Mouse (Mus musculus) bone marrow, adult 2 months (tissue): Measurements from ENCODE around the gene Caprin1. TPM values are rescaled to one million over a fixed set of nuclear protein-coding genes. Genes with fewer than 3 reads are reported as not detected.

Experiments used
- H3K27ac ChIP-seq: fragments of 200-500 bp; 2 replicates; pipeline ENCODE4 v1.5.1; 2012; ENCODE audit warnings: low read depth, mild to moderate bottlenecking, control low read depth, inconsistent platforms, low read length; ENCODE audit not compliant: control insufficient read depth, poor library complexity, insufficient read depth
- H3K4me1 ChIP-seq: fragments of 200-500 bp; 2 replicates; pipeline ENCODE4 v1.6.1; 2011; ENCODE audit warnings: low read length; ENCODE audit not compliant: control insufficient read depth, insufficient read depth
- H3K4me3 ChIP-seq: fragments of 200-500 bp; replicated peaks from 2 replicates; pipeline ENCODE3; 2011; ENCODE audit warnings: mild to moderate bottlenecking, low read depth, low read length, control low read depth; ENCODE audit not compliant: control insufficient read depth
- CTCF ChIP-seq: fragments of 200-500 bp; IDR thresholded peaks from 2 replicates; pipeline ENCODE4 v1.5.1; 2011; ENCODE audit warnings: low read length, control low read depth; ENCODE audit not compliant: control insufficient read depth, insufficient read depth
- POLR2A ChIP-seq: fragments of 200-500 bp; IDR thresholded peaks from 2 replicates; pipeline ENCODE4 v1.6.1; 2011; ENCODE audit warnings: low read depth, mild to moderate bottlenecking, control low read depth, low read length, borderline replicate concordance; ENCODE audit not compliant: control insufficient read depth
- WGBS: fragments of 180-500 bp; shearing (Covaris S2); methylation state at CpG from one replicate; pipeline ENCODE4 v1.1.7; 2018; 5-methylcytosine and 5-hydroxymethylcytosine counted together
- polyA plus RNA-seq: library from polyadenylated mRNA; stranded (reverse); fragments of >200 nt; gene quantifications from 2 replicates; pipeline ENCODE4 v1.2.4, GENCODE M21; 2011; ENCODE audit warnings: low replicate concordance; ENCODE audit not compliant: missing spikeins, insufficient read depth, insufficient read length

The Caprin1 gene
- polyA plus RNA-seq, 1 experiment: 116 TPM

DNA sequence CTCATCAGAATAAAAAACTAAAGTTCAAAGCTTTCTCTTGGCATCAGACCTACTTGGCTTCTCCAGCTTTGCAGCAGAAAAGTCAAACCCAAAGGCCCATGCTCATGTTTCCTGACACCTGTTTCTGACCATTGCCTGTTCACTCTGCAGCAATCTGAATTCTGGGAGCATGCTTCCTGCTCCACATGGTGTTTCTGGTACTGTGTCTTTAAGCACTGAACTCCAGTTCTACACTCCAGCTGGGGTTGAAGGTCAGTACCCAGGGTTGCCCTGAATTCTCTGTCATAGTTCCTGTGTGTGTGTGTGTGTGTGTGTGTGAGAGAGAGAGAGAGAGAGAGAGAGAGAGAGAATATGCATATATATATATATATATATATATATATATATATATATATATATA, 11.0 kb upstream of the Caprin1 start:
- H3K27ac ChIP-seq: no peak overlapping the region
- H3K4me3 ChIP-seq: no peak overlapping the region
- TF ChIP-seq CTCF (no peak), POLR2A (no peak)

DNA sequence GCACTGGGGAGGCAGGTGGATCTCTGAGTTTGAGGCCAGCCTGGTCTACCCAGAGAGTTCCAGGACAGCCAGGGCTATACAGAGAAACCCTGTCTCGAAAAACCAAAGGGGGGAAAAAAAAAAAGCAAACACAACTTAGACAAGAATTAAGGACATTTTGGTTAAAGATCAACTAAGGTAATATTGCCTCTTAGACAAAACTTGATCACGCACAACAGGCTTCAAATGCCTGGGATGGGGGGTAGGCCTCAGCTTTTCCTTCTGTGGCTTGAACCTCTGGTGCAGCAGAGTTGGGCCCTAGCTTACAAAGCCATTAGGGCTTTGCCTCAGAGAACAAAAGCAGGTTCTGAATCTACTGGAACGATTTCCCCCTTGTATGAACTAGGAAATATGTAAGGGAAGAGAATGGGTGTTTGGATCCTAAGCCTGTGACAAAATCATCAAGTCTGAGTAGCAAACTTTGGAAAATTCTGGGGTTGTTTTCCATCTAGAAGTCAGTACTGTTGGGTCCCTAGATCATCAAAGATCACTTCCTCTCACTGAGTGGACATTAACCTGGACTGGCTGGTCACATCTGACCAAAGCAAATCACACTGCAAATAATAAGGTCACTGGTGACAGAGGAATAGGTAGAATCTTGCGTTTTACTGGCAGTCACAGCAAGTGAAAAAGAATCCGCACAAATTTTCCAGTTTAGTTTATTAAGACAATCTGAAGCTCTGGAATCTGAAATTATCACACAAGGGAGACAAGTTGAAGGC, 6.5 kb upstream of the Caprin1 start:
- no peak overlapping the region for H3K27ac ChIP-seq
- WGBS: 80% methylated on average over 5 of the region's 5 CpGs

More for the DNA sequence above, 11.0 kb upstream of the Caprin1 start:
- H3K4me1 ChIP-seq: no peaks in the 10 kb centered on the region; the same call in 1 of the 2 replicates

DNA sequence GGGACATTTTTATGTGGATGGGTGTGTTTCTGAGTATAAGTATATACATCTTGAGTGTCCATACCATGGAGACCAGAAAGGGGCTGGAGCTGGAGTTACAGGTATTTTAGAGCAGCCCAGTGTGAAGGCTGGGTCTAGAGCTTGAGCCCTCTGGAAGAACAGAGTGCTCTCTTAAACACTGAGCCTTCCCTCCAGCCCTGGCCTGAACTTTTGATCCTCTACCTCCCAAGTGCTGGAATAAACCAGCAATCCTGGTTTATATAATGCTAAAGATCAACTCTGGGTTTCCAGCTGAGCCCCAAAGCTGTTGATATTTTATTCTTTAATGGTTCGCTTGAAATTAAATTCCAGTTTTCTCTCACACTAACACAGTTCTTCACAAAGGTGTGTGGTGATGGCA, 5.0 kb upstream of the Caprin1 start:
- no peak for TF ChIP-seq POLR2A
- no peak for TF ChIP-seq CTCF
- Histone ChIP-seq H3K27ac (no peak overlapping the region), H3K4me3 (no peak overlapping the region), H3K4me1 (no peaks in the 10 kb centered on the region; the same call in 1 of the 2 replicates)
- WGBS: 79% methylated on average over 1 of the region's 1 CpGs

More for the DNA sequence above, 6.5 kb upstream of the Caprin1 start:
- no peak overlapping the region for H3K4me3 ChIP-seq
- TF ChIP-seq POLR2A: no peak
- TF ChIP-seq CTCF: no peak
- H3K4me1 ChIP-seq: no peaks in the 10 kb centered on the region; the same call in 1 of the 2 replicates

DNA sequence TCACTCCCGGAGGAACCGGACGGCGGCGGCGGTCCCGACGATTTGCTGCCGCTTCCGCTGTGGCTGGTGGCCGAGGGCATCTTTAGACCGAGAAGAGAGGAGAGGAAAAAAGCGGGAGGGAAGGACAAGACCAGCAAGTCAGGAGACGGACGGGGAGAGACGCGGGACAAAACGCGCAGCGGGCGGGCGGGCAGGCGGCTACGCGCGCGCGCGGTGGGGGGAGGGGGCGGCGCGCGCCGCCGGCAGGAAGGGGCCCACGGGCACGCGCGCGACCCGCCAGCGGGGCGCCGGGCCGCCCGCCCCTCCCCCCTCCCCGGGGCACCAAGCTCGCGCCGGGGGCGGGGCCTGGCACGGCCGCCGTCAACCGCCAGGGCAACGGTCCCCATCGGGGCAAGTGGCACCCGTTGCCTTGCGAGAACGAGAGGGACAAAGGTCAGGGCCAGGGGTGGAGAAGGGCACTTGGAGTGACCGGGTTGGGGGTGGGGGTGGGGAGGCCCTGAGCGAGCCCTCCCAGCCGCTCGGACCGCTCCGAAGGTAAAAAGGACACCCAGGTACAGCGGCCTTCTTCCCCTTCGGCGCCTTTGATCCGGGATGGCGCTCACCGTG, 485 bp downstream of the Caprin1 start:
- TF ChIP-seq POLR2A (no peak; the same call in none of the 2 replicates), CTCF (no peak)
- under 1% methylated on average over 67 of the region's 72 CpGs for WGBS
- H3K4me3 ChIP-seq: peak overlapping the region; percentile 73
- H3K27ac ChIP-seq: peak overlapping the region; percentile 100
- no peaks in the 10 kb centered on the region; the same call in 1 of the 2 replicates for H3K4me1 ChIP-seq

DNA sequence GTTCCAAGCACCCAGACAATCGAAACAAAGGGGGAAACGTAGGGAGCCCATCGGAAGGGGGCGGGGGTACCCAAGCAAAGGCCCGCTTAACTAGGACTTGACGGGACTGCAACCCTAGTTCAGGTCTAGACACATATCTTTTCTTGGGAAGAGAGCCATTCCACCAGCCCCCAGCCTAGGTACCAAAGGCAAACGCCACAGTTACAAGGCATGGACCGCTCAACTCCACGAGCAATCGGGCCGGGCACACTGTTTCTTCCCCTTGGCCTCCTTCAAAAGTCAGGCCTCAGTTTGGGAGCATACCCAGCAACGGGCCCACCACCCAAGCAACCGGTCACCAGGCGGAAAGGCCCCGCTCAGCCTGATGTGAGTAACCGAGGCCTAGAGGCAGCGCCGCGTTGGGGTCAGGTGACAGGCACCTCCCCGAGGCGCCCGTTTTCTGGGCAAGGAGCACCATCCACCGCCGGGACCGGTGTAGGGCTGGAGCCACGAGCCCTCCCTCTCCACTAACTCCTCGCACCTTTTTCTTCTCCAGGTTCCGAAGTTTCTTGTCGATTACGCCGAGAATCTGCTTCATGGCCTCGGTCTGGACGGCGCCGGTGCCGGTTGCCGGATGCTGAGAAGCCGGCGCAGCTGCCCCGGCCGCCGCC, 1.1 kb downstream of the Caprin1 start:
- under 1% methylated on average over 42 of the region's 42 CpGs for WGBS
- Histone ChIP-seq H3K4me1 (no peaks in the 10 kb centered on the region; the same call in 1 of the 2 replicates), H3K27ac (peak overlapping the region; percentile 100), H3K4me3 (peak overlapping the region; percentile 73)
- TF ChIP-seq POLR2A (no peak), CTCF (no peak)

DNA sequence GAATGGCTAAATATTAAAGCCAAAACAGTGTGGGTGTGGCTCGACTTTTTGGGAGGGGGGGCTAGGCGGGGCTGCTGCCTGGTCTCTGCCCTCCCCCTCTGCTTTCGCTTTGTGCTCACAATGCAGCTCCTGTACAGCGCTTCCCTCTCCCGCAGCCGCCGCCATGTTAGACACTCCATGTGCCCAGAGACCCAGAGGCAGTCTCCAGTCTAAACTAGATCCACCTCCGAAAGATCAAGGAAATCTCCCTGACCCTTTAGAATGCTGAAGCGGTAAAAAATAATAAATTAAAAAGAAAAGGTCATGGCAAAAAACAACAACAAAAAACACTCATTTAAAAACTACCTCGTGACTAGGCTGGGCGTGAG, 1.6 kb downstream of the Caprin1 start:
- Histone ChIP-seq H3K4me1 (no peaks in the 10 kb centered on the region; the same call in 1 of the 2 replicates), H3K4me3 (peak overlapping the region; percentile 73), H3K27ac (peak overlapping the region; percentile 100)
- under 1% methylated on average over 11 of the region's 11 CpGs for WGBS
- peak; percentile 49; the same call in 1 of the 2 replicates for TF ChIP-seq POLR2A
- no peak for TF ChIP-seq CTCF

DNA sequence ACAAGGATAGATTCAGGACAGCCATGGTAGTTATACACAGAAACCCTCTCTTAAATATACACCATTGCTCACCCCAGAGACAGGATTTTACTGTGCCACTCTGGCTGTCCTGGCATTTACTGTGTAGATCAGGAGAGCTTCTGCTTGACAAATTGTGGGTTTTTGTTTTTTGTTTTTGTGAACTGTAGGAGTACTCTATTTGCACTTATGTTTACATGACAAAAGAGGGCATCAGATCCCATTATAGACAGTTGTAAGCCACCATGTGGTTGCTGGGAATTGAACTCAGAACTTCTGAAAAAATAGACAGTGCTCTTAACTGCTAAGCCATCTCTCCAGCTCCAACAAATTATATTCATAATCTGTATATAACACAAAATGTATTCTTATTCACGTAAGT, 5.4 kb downstream of the Caprin1 start:
- H3K4me1 ChIP-seq: no peaks in the 10 kb centered on the region; the same call in 1 of the 2 replicates
- no peak for TF ChIP-seq CTCF
- TF ChIP-seq POLR2A: no peak
- 89% methylated on average over 1 of the region's 1 CpGs for WGBS
- no peak overlapping the region for H3K27ac ChIP-seq
- H3K4me3 ChIP-seq: no peak overlapping the region

DNA sequence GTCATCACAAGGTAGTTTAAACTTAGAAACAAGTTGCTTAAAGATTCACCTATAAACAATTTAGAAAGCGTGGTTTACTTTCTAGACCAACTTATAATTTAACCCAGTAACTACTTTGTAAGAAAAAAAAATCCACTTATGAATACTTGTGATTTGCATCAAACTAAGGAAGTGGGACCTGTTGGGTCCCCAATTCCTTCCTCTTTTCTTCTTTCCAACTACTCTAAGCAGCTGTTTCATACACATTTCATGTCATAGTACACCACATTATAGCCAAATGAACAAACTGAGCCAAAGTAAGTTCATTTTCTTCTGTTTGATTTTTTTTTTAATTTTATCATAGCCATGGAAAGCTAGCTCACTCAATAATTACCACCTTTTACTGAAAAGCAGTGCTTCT, 11.7 kb downstream of the Caprin1 start:
- H3K27ac ChIP-seq: no peak overlapping the region
- no peak for TF ChIP-seq CTCF
- TF ChIP-seq POLR2A: no peak
- WGBS: 24% methylated on average over 1 of the region's 1 CpGs

More for the DNA sequence above, 11.7 kb downstream of the Caprin1 start:
- no peak overlapping the region for H3K4me3 ChIP-seq
- no peaks in the 10 kb centered on the region for H3K4me1 ChIP-seq
